Mouse (Mus musculus): ENCODE measurements around the gene Rrp1. TPM values are rescaled to one million over a fixed set of nuclear protein-coding genes. Genes with fewer than 3 reads are reported as not detected.

Rrp1 gene
- polyA plus RNA-seq (2014; fragmentation: Illumina TruSeq; extraction: RNeasy Lipid Tissue Mini Kit (QIAGEN cat#74804)): 35.8 TPM

DNA sequence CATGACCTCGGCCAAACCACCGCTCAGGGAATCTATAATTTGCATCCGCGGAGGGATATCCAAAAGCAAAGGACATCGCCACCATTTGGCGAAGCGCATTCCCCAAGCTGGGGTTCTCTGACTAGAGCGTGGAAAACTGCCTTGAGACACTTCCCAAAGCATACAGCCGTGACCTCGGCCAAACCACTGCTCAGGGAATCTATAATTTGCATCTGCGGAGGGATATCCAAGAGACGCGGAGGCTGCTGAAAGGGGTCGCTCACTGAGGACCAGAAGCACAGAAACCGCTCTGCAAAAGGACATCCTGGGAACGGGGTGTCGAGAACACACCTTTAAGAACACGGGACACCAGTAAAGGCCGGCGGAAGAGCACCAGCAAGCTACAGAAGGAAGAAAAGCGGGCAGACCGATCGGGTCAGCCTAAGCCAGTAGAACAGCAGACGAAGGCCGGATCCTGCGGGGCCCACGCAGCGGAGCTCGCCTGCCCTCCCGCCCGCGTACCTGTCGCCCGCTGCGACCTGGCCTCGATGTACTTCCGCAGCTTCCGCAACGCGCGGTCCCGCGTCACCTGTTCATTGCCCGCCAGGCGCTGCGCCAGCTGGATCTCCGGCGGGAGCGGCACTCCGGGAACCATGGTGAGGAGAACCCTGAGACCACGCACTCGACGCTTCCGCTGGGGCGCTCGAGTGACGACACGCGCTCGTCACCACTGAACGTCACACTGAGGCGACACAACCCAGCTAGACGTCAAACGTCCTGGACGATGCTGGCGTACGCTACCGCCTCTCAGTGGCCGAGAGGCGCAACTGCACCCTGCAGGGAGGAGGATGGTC, at the start of gene Rrp1:
Gene Rrp1, minus strand, starts transcription at position 725 of the 833 bp plus-strand sequence.

DNA sequence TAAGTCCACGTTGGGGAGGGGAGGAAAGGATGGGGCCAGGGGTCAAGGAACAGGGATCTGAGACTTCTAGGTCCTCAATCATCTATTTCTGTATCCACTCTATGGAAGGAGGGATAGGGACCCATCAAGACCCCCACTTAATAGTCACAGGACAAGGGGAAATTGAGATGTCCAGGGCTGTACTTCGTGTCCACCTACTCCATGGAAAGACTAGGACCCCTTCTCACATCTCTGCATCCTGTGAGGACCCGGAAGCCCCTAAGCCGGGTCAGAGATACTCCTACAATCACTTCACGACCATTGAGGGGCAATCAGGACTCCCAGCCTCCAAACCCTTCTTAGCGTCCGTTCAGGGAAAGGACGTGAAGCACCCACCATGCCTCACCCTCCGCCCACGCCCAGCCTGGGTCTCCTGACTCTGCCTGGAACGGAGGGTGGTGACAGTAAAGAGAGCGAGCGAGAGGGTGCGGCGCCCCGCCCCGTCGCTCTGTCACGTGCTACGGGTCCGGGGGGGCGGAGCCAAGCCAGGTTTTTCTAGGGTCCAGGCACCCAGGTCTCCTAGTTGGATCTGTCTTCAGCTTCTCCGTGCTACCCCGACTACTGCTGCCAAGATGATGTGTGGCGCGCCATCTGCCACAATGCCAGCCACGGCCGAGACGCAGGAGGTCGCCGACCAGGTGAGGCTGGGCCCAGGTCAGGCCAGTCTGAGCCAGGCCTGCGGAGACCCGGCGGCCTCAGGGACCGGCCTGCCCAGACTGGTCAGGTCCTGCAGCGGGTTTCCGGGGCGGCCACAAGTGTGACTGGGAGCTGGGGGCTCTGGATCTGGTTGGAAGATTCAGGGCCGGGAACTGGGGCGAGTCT, 12.6 kb upstream of the Rrp1 start, which contains the start of gene Cstb:
Gene Cstb, plus strand, starts transcription at position 489 of the 861 bp plus-strand sequence.

GRCm38 (mm10) chr10:78351887-78352665, 60.8 kb downstream of the Rrp1 start, which contains the start of gene Agpat3:
Agpat3 (minus strand) TSS chr10:78352489.

Other genes starting within 250 kb of the Rrp1 start
- gene D10Jhu81e, start 243.3 kb downstream of the Rrp1 start, polyA plus RNA-seq (2014; fragmentation: Illumina TruSeq; extraction: RNeasy Lipid Tissue Mini Kit (QIAGEN cat#74804)): 21.2 TPM
- 6.0 TPM for gene Pwp2, start 227.9 kb downstream of the Rrp1 start, polyA plus RNA-seq (2014; fragmentation: Illumina TruSeq; extraction: RNeasy Lipid Tissue Mini Kit (QIAGEN cat#74804))
- gene Trappc10, start 168.4 kb downstream of the Rrp1 start, polyA plus RNA-seq (2014; fragmentation: Illumina TruSeq; extraction: RNeasy Lipid Tissue Mini Kit (QIAGEN cat#74804)): 10.7 TPM
- 30.7 TPM for gene Agpat3, start 60.6 kb downstream of the Rrp1 start, polyA plus RNA-seq (2014; fragmentation: Illumina TruSeq; extraction: RNeasy Lipid Tissue Mini Kit (QIAGEN cat#74804))
- 50.0 TPM for gene Cstb, start 12.6 kb upstream of the Rrp1 start, polyA plus RNA-seq (2014; fragmentation: Illumina TruSeq; extraction: RNeasy Lipid Tissue Mini Kit (QIAGEN cat#74804))
- 12.0 TPM for gene Pdxk, start 51.9 kb upstream of the Rrp1 start, polyA plus RNA-seq (2014; fragmentation: Illumina TruSeq; extraction: RNeasy Lipid Tissue Mini Kit (QIAGEN cat#74804))
- gene Olfr1358, start 104.4 kb upstream of the Rrp1 start, polyA plus RNA-seq (2014; fragmentation: Illumina TruSeq; extraction: RNeasy Lipid Tissue Mini Kit (QIAGEN cat#74804)): not detected
- 3.4 TPM for gene Ilvbl, start 161.3 kb upstream of the Rrp1 start, polyA plus RNA-seq (2014; fragmentation: Illumina TruSeq; extraction: RNeasy Lipid Tissue Mini Kit (QIAGEN cat#74804))
- 12.0 TPM for gene Syde1, start 178.9 kb upstream of the Rrp1 start, polyA plus RNA-seq (2014; fragmentation: Illumina TruSeq; extraction: RNeasy Lipid Tissue Mini Kit (QIAGEN cat#74804))
- not detected for gene Olfr1357, start 205.0 kb upstream of the Rrp1 start, polyA plus RNA-seq (2014; fragmentation: Illumina TruSeq; extraction: RNeasy Lipid Tissue Mini Kit (QIAGEN cat#74804))

Data from ovary, adult 10 weeks (tissue).